In genomic region chr11:32610616-32611015, GRCm38 (mm10) we compare ENCODE assay signal across 27 mouse cellular contexts.
"Had no signal": no experiment of that assay in that cellular context is flagged by ENCODE, and none has a peak within 500 bp of the region (broad histone marks: within the 10 kb centered on the region; RNA-seq: fewer than 3 reads in every experiment).

No protein-coding gene starts in this region.

- H3K27me3 ChIP-seq: embryonic facial prominence, embryonic 12.5 days; embryonic facial prominence, embryonic 13.5 days; embryonic facial prominence, embryonic 15.5 days; forebrain, embryonic 12.5 days; forebrain, embryonic 13.5 days; forebrain, embryonic 15.5 days had no signal

- H3K4me1 ChIP-seq: forebrain, embryonic 13.5 days; forebrain, embryonic 15.5 days had no signal

- DNase-seq: cerebellum, adult 9-10 months; cerebellum, adult 9-11 months; cerebellum, postnatal 10 days; cerebellum, postnatal 25 days; cerebellum, postnatal 36 days; embryo, embryonic 11 days; forebrain, postnatal 0 days; gastrocnemius, adult 2 months; gastrocnemius, postnatal 10 days; gastrocnemius, postnatal 14 days; gastrocnemius, postnatal 25 days; gastrocnemius, postnatal 36 days; heart, adult 11 months; heart, adult 18-20 months; heart, adult 2 months had no signal

- H3K9ac ChIP-seq: embryonic facial prominence, embryonic 12.5 days; embryonic facial prominence, embryonic 13.5 days; embryonic facial prominence, embryonic 15.5 days; forebrain, embryonic 12.5 days; forebrain, embryonic 13.5 days; forebrain, embryonic 15.5 days; forebrain, postnatal 0 days had no signal

- H3K9me3 ChIP-seq: embryonic facial prominence, embryonic 10.5 days; embryonic facial prominence, embryonic 12.5 days; embryonic facial prominence, embryonic 13.5 days; embryonic facial prominence, embryonic 15.5 days; forebrain, embryonic 10.5 days; forebrain, embryonic 12.5 days; forebrain, embryonic 13.5 days; forebrain, embryonic 15.5 days; heart, embryonic 10.5 days had no signal

- H3K27ac ChIP-seq: embryonic facial prominence, embryonic 10.5 days; embryonic facial prominence, embryonic 12.5 days; embryonic facial prominence, embryonic 13.5 days; embryonic facial prominence, embryonic 15.5 days; forebrain, embryonic 10.5 days; forebrain, embryonic 12.5 days; forebrain, embryonic 13.5 days; forebrain, embryonic 15.5 days; gastrocnemius, adult 2 months; heart, adult 2 months; heart, embryonic 10.5 days had no signal

- H3K4me3 ChIP-seq: embryonic facial prominence, embryonic 10.5 days; embryonic facial prominence, embryonic 12.5 days; embryonic facial prominence, embryonic 13.5 days; embryonic facial prominence, embryonic 15.5 days; erythroblast, embryonic 14.5 days; forebrain, embryonic 10.5 days; forebrain, embryonic 12.5 days; forebrain, embryonic 13.5 days; forebrain, embryonic 15.5 days; gastrocnemius, adult 2 months; heart, adult 2 months; heart, embryonic 10.5 days had no signal

- ATAC-seq: forebrain, embryonic 13.5 days; forebrain, embryonic 14.5 days; forebrain, embryonic 15.5 days; forebrain, embryonic 16.5 days; forebrain, postnatal 0 days had no signal

- H3K4me2 ChIP-seq: embryonic facial prominence, embryonic 12.5 days; embryonic facial prominence, embryonic 13.5 days; embryonic facial prominence, embryonic 15.5 days; forebrain, embryonic 12.5 days; forebrain, embryonic 13.5 days; forebrain, embryonic 15.5 days had no signal

- H3K36me3 ChIP-seq: embryonic facial prominence, embryonic 10.5 days; embryonic facial prominence, embryonic 12.5 days; embryonic facial prominence, embryonic 15.5 days; forebrain, embryonic 10.5 days; forebrain, embryonic 12.5 days; forebrain, embryonic 15.5 days; heart, embryonic 10.5 days had no signal
